Mouse (Mus musculus): ENCODE data around the gene Pde8a. TPM values are rescaled to one million over a fixed set of nuclear protein-coding genes. Genes with fewer than 3 reads are reported as not detected.

Pde8a gene
- total RNA-seq, 2 experiments from 2014 or later = 32.3 TPM; not detected in 1

- ATAC-seq (replicated peaks; ENCODE audit: low FRiP score, poor library complexity, severe bottlenecking) = no peak
Measured at GRCm38 (mm10) chr7:81255456-81255855, 42.1 kb downstream of the Pde8a start.

- ATAC-seq (replicated peaks; ENCODE audit: low FRiP score, poor library complexity, severe bottlenecking) = no peak
Measured at GRCm38 (mm10) chr7:81256773-81257172, 43.4 kb downstream of the Pde8a start.

GRCm38 (mm10) chr7:81261548-81261947 is 48.2 kb downstream of the Pde8a start:
- ATAC-seq (replicated peaks; ENCODE audit: low FRiP score, poor library complexity, severe bottlenecking) = no peak

GRCm38 (mm10) chr7:81272908-81273307 is 59.5 kb downstream of the Pde8a start:
- no peak for ATAC-seq (replicated peaks; ENCODE audit: low FRiP score, poor library complexity, severe bottlenecking)

- no peak for ATAC-seq (replicated peaks; ENCODE audit: low FRiP score, poor library complexity, severe bottlenecking)
Measured at GRCm38 (mm10) chr7:81278966-81279365, 65.6 kb downstream of the Pde8a start.

GRCm38 (mm10) chr7:81281240-81281639 is 67.8 kb downstream of the Pde8a start:
- no peak for ATAC-seq (replicated peaks; ENCODE audit: low FRiP score, poor library complexity, severe bottlenecking)

- no peak for ATAC-seq (replicated peaks; ENCODE audit: low FRiP score, poor library complexity, severe bottlenecking)
Measured at GRCm38 (mm10) chr7:81286456-81286855, 73.1 kb downstream of the Pde8a start.

- 0 out of 2 replicates have a peak, but pooled peaks have one; percentile 14 for ATAC-seq (replicated peaks; ENCODE audit: low FRiP score, poor library complexity, severe bottlenecking)
Measured at GRCm38 (mm10) chr7:81286946-81287345, 73.5 kb downstream of the Pde8a start.

GRCm38 (mm10) chr7:81295169-81295568 is 81.8 kb downstream of the Pde8a start:
- no peak for ATAC-seq (replicated peaks; ENCODE audit: low FRiP score, poor library complexity, severe bottlenecking)

- ATAC-seq (replicated peaks; ENCODE audit: low FRiP score, poor library complexity, severe bottlenecking) = no peak
Measured at GRCm38 (mm10) chr7:81298206-81298605, 84.8 kb downstream of the Pde8a start.

GRCm38 (mm10) chr7:81301323-81301722 is 87.9 kb downstream of the Pde8a start:
- no peak for ATAC-seq (replicated peaks; ENCODE audit: low FRiP score, poor library complexity, severe bottlenecking)

GRCm38 (mm10) chr7:81303682-81304081 is 90.3 kb downstream of the Pde8a start:
- ATAC-seq (replicated peaks; ENCODE audit: low FRiP score, poor library complexity, severe bottlenecking) = no peak

GRCm38 (mm10) chr7:81304100-81304499 is 90.7 kb downstream of the Pde8a start:
- no peak for ATAC-seq (replicated peaks; ENCODE audit: low FRiP score, poor library complexity, severe bottlenecking)

- no peak for ATAC-seq (replicated peaks; ENCODE audit: low FRiP score, poor library complexity, severe bottlenecking)
Measured at GRCm38 (mm10) chr7:81304675-81305074, 91.3 kb downstream of the Pde8a start.

- ATAC-seq (replicated peaks; ENCODE audit: low FRiP score, poor library complexity, severe bottlenecking) = no peak
Measured at GRCm38 (mm10) chr7:81307735-81308134, 94.3 kb downstream of the Pde8a start.

GRCm38 (mm10) chr7:81309247-81309646 is 95.9 kb downstream of the Pde8a start:
- ATAC-seq (replicated peaks; ENCODE audit: low FRiP score, poor library complexity, severe bottlenecking) = no peak

GRCm38 (mm10) chr7:81311130-81311529 is 97.7 kb downstream of the Pde8a start:
- ATAC-seq (replicated peaks; ENCODE audit: low FRiP score, poor library complexity, severe bottlenecking) = no peak

- ATAC-seq (replicated peaks; ENCODE audit: low FRiP score, poor library complexity, severe bottlenecking) = no peak
Measured at GRCm38 (mm10) chr7:81311581-81311980, 98.2 kb downstream of the Pde8a start.

GRCm38 (mm10) chr7:81315583-81315982 is 102.2 kb downstream of the Pde8a start:
- ATAC-seq (replicated peaks; ENCODE audit: low FRiP score, poor library complexity, severe bottlenecking) = no peak

- ATAC-seq (replicated peaks; ENCODE audit: low FRiP score, poor library complexity, severe bottlenecking) = no peak
Measured at GRCm38 (mm10) chr7:81319749-81320148, 106.4 kb downstream of the Pde8a start.

GRCm38 (mm10) chr7:81321776-81322175 is 108.4 kb downstream of the Pde8a start:
- ATAC-seq (replicated peaks; ENCODE audit: low FRiP score, poor library complexity, severe bottlenecking) = no peak

- no peak for ATAC-seq (replicated peaks; ENCODE audit: low FRiP score, poor library complexity, severe bottlenecking)
Measured at GRCm38 (mm10) chr7:81326043-81326442, 112.6 kb downstream of the Pde8a start.

- peak; percentile 69 for ATAC-seq (replicated peaks; ENCODE audit: low FRiP score, poor library complexity, severe bottlenecking)
Measured at GRCm38 (mm10) chr7:81326859-81327258, 113.5 kb downstream of the Pde8a start.

Data from erythroid progenitor cell, adult 5-6 weeks (primary cell).